Mouse (Mus musculus) myocyte (in vitro differentiated cells): ENCODE data around the gene Slc16a8. TPM values are rescaled to one million over a fixed set of nuclear protein-coding genes. Genes with fewer than 3 reads are reported as not detected.

Experiments used
- H3K27me3 ChIP-seq: one replicate; pipeline ENCODE4 v1.6.1; 2011; ENCODE audit not compliant: control insufficient read depth, insufficient read depth, insufficient read length
- H3K36me3 ChIP-seq: one replicate; pipeline ENCODE4 v1.6.1; 2011; ENCODE audit not compliant: control insufficient read depth, insufficient read depth
- H3K4me2 ChIP-seq: one replicate; pipeline ENCODE4 v1.6.1; 2011; ENCODE audit warnings: low read depth, control low read depth
- H3K4me3 ChIP-seq: one replicate; pipeline ENCODE4 v1.5.1; 2011; ENCODE audit warnings: mild to moderate bottlenecking, control low read depth, moderate library complexity
- H3K79me2 ChIP-seq: one replicate; pipeline ENCODE4 v1.6.1; 2011; ENCODE audit not compliant: control insufficient read depth, insufficient read depth
- H3ac ChIP-seq: one replicate; pipeline ENCODE4 v1.6.1; 2011; ENCODE audit not compliant: control insufficient read depth, insufficient read length
- CEBPB ChIP-seq: IDR thresholded peaks from 2 replicates; pipeline ENCODE4 v1.6.1; 2011; ENCODE audit warnings: mild to moderate bottlenecking, moderate library complexity; ENCODE audit not compliant: poor library complexity, insufficient read depth, severe bottlenecking
- E2F4 ChIP-seq: IDR thresholded peaks from one replicate; pipeline ENCODE4 v1.6.1; 2011; ENCODE audit warnings: mild to moderate bottlenecking, control low read depth, moderate library complexity; ENCODE audit not compliant: insufficient read depth
- MAX ChIP-seq: IDR thresholded peaks from one replicate; pipeline ENCODE4 v1.6.1; 2011; ENCODE audit warnings: low read depth, mild to moderate bottlenecking, control low read depth
- MYOD1 ChIP-seq, 3 experiments: IDR thresholded peaks; one replicate each; pipeline ENCODE4 v1.6.1; 2011; ENCODE audit warnings: control low read depth in 2 of 3, low read depth in 2 of 3, mild to moderate bottlenecking in 2 of 3, moderate library complexity in 1 of 3; ENCODE audit not compliant: insufficient read length in 2 of 3, control insufficient read depth in 1 of 3
- MYOG ChIP-seq, 3 experiments: IDR thresholded peaks; one replicate each; pipeline ENCODE4 v1.6.1; 2011; ENCODE audit warnings: control low read depth in 2 of 3, low read depth in 2 of 3, mild to moderate bottlenecking in 2 of 3; ENCODE audit not compliant: insufficient read length in 2 of 3, control insufficient read depth in 1 of 3, insufficient read depth in 1 of 3
- POLR2A ChIP-seq: IDR thresholded peaks from one replicate; pipeline ENCODE4 v1.6.1; 2011; ENCODE audit warnings: low read depth, mild to moderate bottlenecking, control low read depth, moderate library complexity; ENCODE audit not compliant: insufficient read length
- POLR2AphosphoS2 ChIP-seq: IDR thresholded peaks from one replicate; pipeline ENCODE4 v1.6.1; 2011; ENCODE audit warnings: low read depth, control low read depth; ENCODE audit not compliant: insufficient read length
- REST ChIP-seq: IDR thresholded peaks from one replicate; pipeline ENCODE4 v1.6.1; 2011; ENCODE audit warnings: mild to moderate bottlenecking, control low read depth, moderate library complexity; ENCODE audit not compliant: insufficient read depth, insufficient read length
- SRF ChIP-seq: IDR thresholded peaks from one replicate; pipeline ENCODE4 v1.6.1; 2011; ENCODE audit warnings: low read depth; ENCODE audit not compliant: control insufficient read depth, insufficient read length
- TCF12 ChIP-seq: IDR thresholded peaks from one replicate; pipeline ENCODE4 v1.6.1; 2011; ENCODE audit warnings: mild to moderate bottlenecking, control low read depth; ENCODE audit not compliant: poor library complexity, insufficient read depth, severe bottlenecking
- TCF3 ChIP-seq: IDR thresholded peaks from one replicate; pipeline ENCODE4 v1.6.1; 2011; ENCODE audit warnings: low read depth, control low read depth; ENCODE audit not compliant: insufficient read length
- USF1 ChIP-seq: IDR thresholded peaks from one replicate; pipeline ENCODE4 v1.6.1; 2011; ENCODE audit warnings: low read depth, mild to moderate bottlenecking, control low read depth, moderate library complexity
- polyA plus RNA-seq: library from polyadenylated mRNA; unstranded; fragments of >200 nt; fragmentation: generic; extraction: Trizol; gene quantifications from one replicate; pipeline ENCODE4 v1.2.1, GENCODE M21; 2012; ENCODE audit warnings: missing spikeins

The Slc16a8 gene
- polyA plus RNA-seq, 1 experiment: 0.25 TPM

- H3K36me3 ChIP-seq: no peaks in the 10 kb centered on the region
- H3K79me2 ChIP-seq: no peaks in the 10 kb centered on the region
- TF ChIP-seq MAX: peak; percentile 54
- peak; percentile 55 for TF ChIP-seq USF1
- TF ChIP-seq TCF3: no peak
- TF ChIP-seq TCF12: no peak
- TF ChIP-seq SRF: peak; percentile 21
- no peak for TF ChIP-seq POLR2AphosphoS2
- no peak for TF ChIP-seq E2F4
- TF ChIP-seq POLR2A: peak; percentile 42
- peak in 1 of 3 experiments; percentile 67 for TF ChIP-seq MYOG (IDR thresholded peaks at IDR 0.05; ENCODE audit: control insufficient read depth in 1 of 3, insufficient read depth in 1 of 3, insufficient read length in 2 of 3, low read depth in 2 of 3)
- TF ChIP-seq REST: no peak
- TF ChIP-seq CEBPB: no peak
- TF ChIP-seq MYOD1 (IDR thresholded peaks at IDR 0.05; ENCODE audit: control insufficient read depth in 1 of 3, insufficient read length in 2 of 3, low read depth in 2 of 3): peak in 1 of 3 experiments; percentile 75
- no peak overlapping the region for H3K4me3 ChIP-seq
- peak overlapping the region; percentile 28 for H3K4me2 ChIP-seq
- no peaks in the 10 kb centered on the region for H3K27me3 ChIP-seq
- no peak overlapping the region for H3ac ChIP-seq
Observed at GRCm38 (mm10) chr15:79243234-79244042, 11.1 kb downstream of the Slc16a8 start.

- no peak overlapping the region for H3K4me3 ChIP-seq
Observed at GRCm38 (mm10) chr15:79242574-79243233, 11.9 kb downstream of the Slc16a8 start.

GRCm38 (mm10) chr15:79238036-79238435 is 16.5 kb downstream of the Slc16a8 start:
- no peak for TF ChIP-seq USF1
- no peak for TF ChIP-seq TCF3
- TF ChIP-seq CEBPB: no peak
- TF ChIP-seq MYOG (IDR thresholded peaks at IDR 0.05; ENCODE audit: control insufficient read depth in 1 of 3, insufficient read depth in 1 of 3, insufficient read length in 2 of 3, low read depth in 2 of 3): no peak
- no peak for TF ChIP-seq E2F4
- no peak for TF ChIP-seq SRF
- no peak for TF ChIP-seq POLR2A
- TF ChIP-seq MAX: no peak
- TF ChIP-seq REST: no peak
- TF ChIP-seq MYOD1 (IDR thresholded peaks at IDR 0.05; ENCODE audit: control insufficient read depth in 1 of 3, insufficient read length in 2 of 3, low read depth in 2 of 3): no peak
- TF ChIP-seq TCF12: no peak
- TF ChIP-seq POLR2AphosphoS2: no peak
- H3K36me3 ChIP-seq: no peaks in the 10 kb centered on the region
- no peaks in the 10 kb centered on the region for H3K27me3 ChIP-seq
- no peaks in the 10 kb centered on the region for H3K79me2 ChIP-seq
- H3K4me2 ChIP-seq: no peak overlapping the region
- no peak overlapping the region for H3ac ChIP-seq
- H3K4me3 ChIP-seq: no peak overlapping the region

More at GRCm38 (mm10) chr15:79242574-79243233, 11.9 kb downstream of the Slc16a8 start:
- no peak overlapping the region for H3ac ChIP-seq
- no peaks in the 10 kb centered on the region for H3K27me3 ChIP-seq
- H3K4me2 ChIP-seq: peak overlapping the region; percentile 28
- TF ChIP-seq POLR2AphosphoS2 (no peak), MYOG (IDR thresholded peaks at IDR 0.05; ENCODE audit: control insufficient read depth in 1 of 3, insufficient read depth in 1 of 3, insufficient read length in 2 of 3, low read depth in 2 of 3) (peak in 2 of 3 experiments; percentile 20 to 67), MYOD1 (IDR thresholded peaks at IDR 0.05; ENCODE audit: control insufficient read depth in 1 of 3, insufficient read length in 2 of 3, low read depth in 2 of 3) (peak in 2 of 3 experiments; percentile 38 to 68)
- no peaks in the 10 kb centered on the region for H3K36me3 ChIP-seq
- H3K79me2 ChIP-seq: no peaks in the 10 kb centered on the region

DNA sequence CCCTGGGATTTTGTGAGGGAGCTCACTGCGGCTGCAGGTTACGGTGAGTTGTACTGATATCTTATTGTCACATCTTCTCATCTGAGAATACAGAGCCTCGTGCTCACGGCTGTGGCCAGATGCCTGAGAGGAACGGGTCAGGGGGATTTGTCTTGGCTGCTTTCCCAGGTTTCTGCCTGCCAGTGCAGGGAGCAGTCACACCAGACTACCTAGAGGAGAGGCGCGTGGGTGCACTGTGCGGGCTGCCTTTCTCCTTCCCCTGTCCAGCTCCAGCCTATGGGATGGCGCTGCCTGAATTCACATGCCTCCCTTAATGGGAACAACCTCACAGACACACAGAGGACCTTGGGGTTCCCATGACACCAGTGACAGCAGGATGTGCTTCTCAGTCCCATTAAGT is 19.3 kb downstream of the Slc16a8 start:
- H3K36me3 ChIP-seq: no peaks in the 10 kb centered on the region
- no peak overlapping the region for H3K4me2 ChIP-seq
- TF ChIP-seq MAX (no peak), POLR2A (no peak), TCF3 (no peak), MYOD1 (IDR thresholded peaks at IDR 0.05; ENCODE audit: control insufficient read depth in 1 of 3, insufficient read length in 2 of 3, low read depth in 2 of 3) (no peak), REST (no peak), USF1 (no peak), TCF12 (no peak), MYOG (IDR thresholded peaks at IDR 0.05; ENCODE audit: control insufficient read depth in 1 of 3, insufficient read depth in 1 of 3, insufficient read length in 2 of 3, low read depth in 2 of 3) (no peak), E2F4 (no peak), CEBPB (no peak), POLR2AphosphoS2 (no peak)

More for the DNA sequence above, 19.3 kb downstream of the Slc16a8 start:
- no peak overlapping the region for H3ac ChIP-seq
- H3K79me2 ChIP-seq: no peaks in the 10 kb centered on the region
- H3K4me3 ChIP-seq: no peak overlapping the region
- no peaks in the 10 kb centered on the region for H3K27me3 ChIP-seq
